Mouse (Mus musculus): ENCODE data around the gene Fam168a.

GRCm38 (mm10) chr7:100674941-100675340 lies 31.5 kb upstream of the Fam168a start:
- TF ChIP-seq CTCF (conservative IDR thresholded peaks at IDR 0.05; ENCODE audit: low read length) (no peak), POU5F1 (IDR thresholded peaks at IDR 0.05; ENCODE audit: borderline replicate concordance, low read length) (no peak), NANOG (IDR thresholded peaks at IDR 0.05; ENCODE audit: borderline replicate concordance, low read length) (no peak)

Data from E14TG2a.4 (cell line).